Mouse (Mus musculus): ENCODE measurements around the gene Snx20. TPM values are rescaled to one million over a fixed set of nuclear protein-coding genes. Genes with fewer than 3 reads are reported as not detected.

Gene Snx20
- polyA plus RNA-seq, 1 experiment from 2014 or later = 2.1 TPM

GRCm38 (mm10) chr8:88650016-88650708, 14.2 kb upstream of the Snx20 start:
- no peaks in the 10 kb centered on the region for H3K9me3 ChIP-seq (ENCODE audit: control insufficient read depth, low read length)
- H3K4me1 ChIP-seq (replicated peaks; ENCODE audit: control insufficient read depth, insufficient read depth, low read length) = no peaks in the 10 kb centered on the region; the same call in 1 of the 2 replicates
- no peaks in the 10 kb centered on the region; the same call in 1 of the 2 replicates for H3K27me3 ChIP-seq (ENCODE audit: control insufficient read depth, insufficient read depth, low read length)
- H3K9ac ChIP-seq (ENCODE audit: low read depth, low read length) = no peak overlapping the region
- ATAC-seq (ENCODE audit: low FRiP score) (no peak), DNase-seq (ENCODE audit: low spot score) (no peak)
- H3K27ac ChIP-seq (ENCODE audit: low read depth, low read length) = no peak overlapping the region
- no peaks in the 10 kb centered on the region for H3K36me3 ChIP-seq (ENCODE audit: control insufficient read depth, insufficient read depth, low read length)
- 84% methylated on average over 6 of the region's 6 CpGs for WGBS
- H3K4me3 ChIP-seq (ENCODE audit: low read depth, low read length) = no peak overlapping the region
- no peak overlapping the region for H3K4me2 ChIP-seq (replicated peaks; ENCODE audit: low read depth, low read length)

GRCm38 (mm10) chr8:88648322-88648721, 12.4 kb upstream of the Snx20 start:
- Histone ChIP-seq H3K9ac (ENCODE audit: low read depth, low read length) (no peak overlapping the region), H3K27me3 (ENCODE audit: control insufficient read depth, insufficient read depth, low read length) (no peaks in the 10 kb centered on the region; the same call in 1 of the 2 replicates), H3K4me3 (ENCODE audit: low read depth, low read length) (no peak overlapping the region), H3K4me2 (replicated peaks; ENCODE audit: low read depth, low read length) (no peak overlapping the region), H3K27ac (ENCODE audit: low read depth, low read length) (no peak overlapping the region), H3K4me1 (replicated peaks; ENCODE audit: control insufficient read depth, insufficient read depth, low read length) (no peaks in the 10 kb centered on the region; the same call in 1 of the 2 replicates), H3K9me3 (ENCODE audit: control insufficient read depth, low read length) (no peaks in the 10 kb centered on the region), H3K36me3 (ENCODE audit: control insufficient read depth, insufficient read depth, low read length) (no peaks in the 10 kb centered on the region)
- no peak for DNase-seq (ENCODE audit: low spot score)
- no peak for ATAC-seq (ENCODE audit: low FRiP score)

- Histone ChIP-seq H3K4me2 (replicated peaks; ENCODE audit: low read depth, low read length) (peak within 1 kb of the TSS; percentile 48), H3K4me3 (ENCODE audit: low read depth, low read length) (peak within 1 kb of the TSS; percentile 28), H3K9ac (ENCODE audit: low read depth, low read length) (peak within 1 kb of the TSS; percentile 49), H3K36me3 (ENCODE audit: control insufficient read depth, insufficient read depth, low read length) (no peaks in the 10 kb centered on the region), H3K9me3 (ENCODE audit: control insufficient read depth, low read length) (no peaks in the 10 kb centered on the region), H3K4me1 (replicated peaks; ENCODE audit: control insufficient read depth, insufficient read depth, low read length) (no peaks in the 10 kb centered on the region; the same call in 1 of the 2 replicates), H3K27me3 (ENCODE audit: control insufficient read depth, insufficient read depth, low read length) (no peaks in the 10 kb centered on the region; the same call in 1 of the 2 replicates), H3K27ac (ENCODE audit: low read depth, low read length) (no peak within 1 kb of the TSS)
- 10% methylated on average over 33 of the region's 33 CpGs for WGBS
- ATAC-seq (ENCODE audit: low FRiP score) (peak; percentile 59; the same call in 1 of the 2 replicates), DNase-seq (ENCODE audit: low spot score) (peak; percentile 75)
Measured at GRCm38 (mm10) chr8:88646837-88647778, 11.2 kb upstream of the Snx20 start, which contains the start of gene Nod2. Nod2 (plus strand) TSS chr8:88647315.

GRCm38 (mm10) chr8:88642734-88643564, 7.0 kb upstream of the Snx20 start:
- 79% methylated on average over 5 of the region's 5 CpGs for WGBS
- Histone ChIP-seq H3K9me3 (ENCODE audit: control insufficient read depth, low read length) (no peaks in the 10 kb centered on the region), H3K9ac (ENCODE audit: low read depth, low read length) (no peak overlapping the region), H3K4me3 (ENCODE audit: low read depth, low read length) (no peak overlapping the region), H3K36me3 (ENCODE audit: control insufficient read depth, insufficient read depth, low read length) (no peaks in the 10 kb centered on the region), H3K27ac (ENCODE audit: low read depth, low read length) (no peak overlapping the region), H3K27me3 (ENCODE audit: control insufficient read depth, insufficient read depth, low read length) (no peaks in the 10 kb centered on the region; the same call in 1 of the 2 replicates), H3K4me1 (replicated peaks; ENCODE audit: control insufficient read depth, insufficient read depth, low read length) (no peaks in the 10 kb centered on the region; the same call in 1 of the 2 replicates), H3K4me2 (replicated peaks; ENCODE audit: low read depth, low read length) (no peak overlapping the region)
- ATAC-seq (ENCODE audit: low FRiP score) (no peak), DNase-seq (ENCODE audit: low spot score) (no peak)

DNA sequence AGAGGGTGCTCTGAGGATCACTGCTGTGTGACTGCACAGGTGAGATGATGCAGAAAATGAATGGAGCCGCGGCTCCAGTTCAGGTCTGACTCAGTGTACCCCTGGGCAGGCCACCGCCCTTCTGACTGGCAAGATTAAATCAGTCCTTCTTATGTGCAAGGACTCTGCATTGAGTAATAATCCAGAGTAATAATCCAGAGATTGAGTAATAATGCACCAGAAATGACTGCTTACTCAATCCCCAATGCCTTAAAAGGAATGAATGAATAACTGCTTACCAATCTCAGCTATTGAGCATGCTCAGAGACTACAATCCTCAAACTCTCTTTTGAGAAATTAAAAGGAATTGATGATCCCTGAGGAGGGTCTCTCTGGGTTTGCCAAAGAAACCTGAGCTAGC, 3.0 kb upstream of the Snx20 start:
- 93% methylated on average over 3 of the region's 3 CpGs for WGBS
- Histone ChIP-seq H3K27me3 (ENCODE audit: control insufficient read depth, insufficient read depth, low read length) (no peaks in the 10 kb centered on the region), H3K36me3 (ENCODE audit: control insufficient read depth, insufficient read depth, low read length) (no peaks in the 10 kb centered on the region), H3K9me3 (ENCODE audit: control insufficient read depth, low read length) (no peaks in the 10 kb centered on the region), H3K27ac (ENCODE audit: low read depth, low read length) (no peak overlapping the region), H3K9ac (ENCODE audit: low read depth, low read length) (no peak overlapping the region), H3K4me3 (ENCODE audit: low read depth, low read length) (no peak overlapping the region), H3K4me1 (replicated peaks; ENCODE audit: control insufficient read depth, insufficient read depth, low read length) (no peaks in the 10 kb centered on the region), H3K4me2 (replicated peaks; ENCODE audit: low read depth, low read length) (no peak overlapping the region)
- no peak for DNase-seq (ENCODE audit: low spot score)
- no peak for ATAC-seq (ENCODE audit: low FRiP score)

- H3K4me2 ChIP-seq (replicated peaks; ENCODE audit: low read depth, low read length) = no peak overlapping the region
- no peak for ATAC-seq (ENCODE audit: low FRiP score)
- WGBS = 75% methylated on average over 9 of the region's 9 CpGs
Measured at GRCm38 (mm10) chr8:88637092-88638000, 1.4 kb upstream of the Snx20 start.

GRCm38 (mm10) chr8:88633343-88633765, 2.6 kb downstream of the Snx20 start:
- 90% methylated on average over 7 of the region's 7 CpGs for WGBS
- H3K27ac ChIP-seq (ENCODE audit: low read depth, low read length) = no peak overlapping the region
- H3K9ac ChIP-seq (ENCODE audit: low read depth, low read length) = no peak overlapping the region
- DNase-seq (ENCODE audit: low spot score) = no peak
- no peaks in the 10 kb centered on the region for H3K9me3 ChIP-seq (ENCODE audit: control insufficient read depth, low read length)
- no peak overlapping the region for H3K4me3 ChIP-seq (ENCODE audit: low read depth, low read length)
- H3K4me1 ChIP-seq (replicated peaks; ENCODE audit: control insufficient read depth, insufficient read depth, low read length) = no peaks in the 10 kb centered on the region
- no peaks in the 10 kb centered on the region for H3K27me3 ChIP-seq (ENCODE audit: control insufficient read depth, insufficient read depth, low read length)
- no peak overlapping the region for H3K4me2 ChIP-seq (replicated peaks; ENCODE audit: low read depth, low read length)
- no peak for ATAC-seq (ENCODE audit: low FRiP score)
- H3K36me3 ChIP-seq (ENCODE audit: control insufficient read depth, insufficient read depth, low read length) = no peaks in the 10 kb centered on the region

More at GRCm38 (mm10) chr8:88637092-88638000, 1.4 kb upstream of the Snx20 start:
- Histone ChIP-seq H3K27ac (ENCODE audit: low read depth, low read length) (no peak overlapping the region), H3K36me3 (ENCODE audit: control insufficient read depth, insufficient read depth, low read length) (no peaks in the 10 kb centered on the region), H3K4me3 (ENCODE audit: low read depth, low read length) (no peak overlapping the region), H3K9ac (ENCODE audit: low read depth, low read length) (no peak overlapping the region), H3K27me3 (ENCODE audit: control insufficient read depth, insufficient read depth, low read length) (no peaks in the 10 kb centered on the region), H3K4me1 (replicated peaks; ENCODE audit: control insufficient read depth, insufficient read depth, low read length) (no peaks in the 10 kb centered on the region), H3K9me3 (ENCODE audit: control insufficient read depth, low read length) (no peaks in the 10 kb centered on the region)
- DNase-seq (ENCODE audit: low spot score) = no peak
